In genomic region chr11:3302792-3303191, GRCm38 (mm10) we compare ENCODE assay signal across 11 mouse cellular contexts. TPM values are rescaled to one million over a fixed set of nuclear protein-coding genes. Genes with fewer than 3 reads are reported as not detected.
DNase-seq lines count a peak whose midpoint lies in the region; ATAC-seq and TF ChIP-seq lines count a peak whose summit lies in the region.
"Had no signal": no experiment of that assay in that cellular context is flagged by ENCODE, and none has a peak within 500 bp of the region (broad histone marks: within the 10 kb centered on the region; RNA-seq: fewer than 3 reads in every experiment).

No protein-coding gene starts in this region.

- 39% methylated on average over 4 of the region's 4 CpGs for WGBS in heart, postnatal 0 days
- 60% methylated on average over 4 of the region's 4 CpGs for WGBS in kidney, embryonic 16.5 days

- peaks cover 93% of the 10 kb centered on the region for H3K36me3 ChIP-seq in heart, postnatal 0 days (replicated peaks; ENCODE audit: control insufficient read depth, insufficient read depth, low read length)
- H3K36me3 ChIP-seq in kidney, embryonic 16.5 days (ENCODE audit: insufficient read depth, low read length), result peaks cover 89% of the 10 kb centered on the region

- no peak for DNase-seq in heart, postnatal 0 days (ENCODE audit: low spot score)
- no peak for DNase-seq in heart, postnatal 4 days
- peak; percentile 75 for DNase-seq in R1 (ENCODE audit: low read depth, low spot score)
- DNase-seq in lung, postnatal 14 days, result peak; percentile 47
- DNase-seq in frontal cortex, adult 2 months (ENCODE audit: extremely low spot score in 1 of 2, low spot score in 1 of 2), result no peak
- DNase-seq: gastrocnemius, postnatal 10 days; thymus, adult 2 months had no signal

- TF ChIP-seq CTCF in heart, postnatal 0 days (IDR thresholded peaks at IDR 0.05; ENCODE audit: low read depth), result no peak

- ATAC-seq in heart, postnatal 0 days (ENCODE audit: insufficient read depth, low read depth), result 0 out of 2 replicates have a peak, but pooled peaks have one; percentile 27
- 0 out of 2 replicates have a peak, but pooled peaks have one; percentile 43 for ATAC-seq in kidney, embryonic 16.5 days (ENCODE audit: low FRiP score, low TSS enrichment)
- ATAC-seq in granulocyte monocyte progenitor cell, adult 5-6 weeks (replicated peaks; ENCODE audit: poor library complexity, severe bottlenecking), result no peak

- H3K9ac ChIP-seq in heart, postnatal 0 days (replicated peaks; ENCODE audit: low read depth, low read length), result no peak overlapping the region
- no peak overlapping the region for H3K9ac ChIP-seq in kidney, embryonic 16.5 days (replicated peaks; ENCODE audit: low read length)

- peak overlapping the region; percentile 70 for H3K27ac ChIP-seq in heart, postnatal 0 days (ENCODE audit: low read depth)
- H3K27ac ChIP-seq in kidney, embryonic 16.5 days (ENCODE audit: low read length), result no peak overlapping the region
- H3K27ac ChIP-seq: macrophage had no signal

- peak overlapping the region; percentile 8; the same call in 1 of the 2 replicates for H3K4me2 ChIP-seq in heart, postnatal 0 days (ENCODE audit: low read depth, low read length)
- H3K4me2 ChIP-seq in kidney, embryonic 16.5 days (replicated peaks; ENCODE audit: low read depth, low read length), result no peak overlapping the region

- H3K27me3 ChIP-seq in heart, postnatal 0 days (ENCODE audit: control insufficient read depth, insufficient read depth, low read length), result no peaks in the 10 kb centered on the region
- H3K27me3 ChIP-seq in kidney, embryonic 16.5 days (ENCODE audit: insufficient read depth, low read length), result no peaks in the 10 kb centered on the region

- peaks cover 20% of the 10 kb centered on the region for H3K4me1 ChIP-seq in heart, postnatal 0 days (ENCODE audit: control insufficient read depth, insufficient read depth)
- H3K4me1 ChIP-seq in kidney, embryonic 16.5 days (ENCODE audit: insufficient read depth, low read length), result no peaks in the 10 kb centered on the region; the same call in 1 of the 2 replicates

- no peaks in the 10 kb centered on the region for H3K9me3 ChIP-seq in heart, postnatal 0 days (replicated peaks; ENCODE audit: control insufficient read depth, low read length)
- H3K9me3 ChIP-seq in kidney, embryonic 16.5 days (ENCODE audit: low read length), result no peaks in the 10 kb centered on the region
- H3K9me3 ChIP-seq: G1E had no signal

- no peak for TF ChIP-seq EP300 in heart, postnatal 0 days (IDR thresholded peaks at IDR 0.05; ENCODE audit: low read depth)

- no peak overlapping the region for H3K4me3 ChIP-seq in heart, postnatal 0 days (ENCODE audit: low read depth, low read length)
- H3K4me3 ChIP-seq in kidney, embryonic 16.5 days (ENCODE audit: low read length), result no peak overlapping the region

RNA-seq across cellular contexts. Expression of gene Patz1, which starts 14.1 kb away (rescaled TPM):
- 35.6 and 56.8 TPM in 2 replicates for total RNA-seq in heart, postnatal 0 days (2014; rRNA removed; ENCODE audit: low replicate concordance)
- 13.1 and 14.0 TPM in 2 replicates for polyA plus RNA-seq in heart, postnatal 0 days (2015; fragmentation: Nextera tagmentation; extraction: Ambion mirVana)
- total RNA-seq in heart, postnatal 4 days (2021), result 10 to 100 TPM; 38.5 to 41.6 TPM
- polyA plus RNA-seq in kidney, embryonic 16.5 days (2015; fragmentation: Nextera tagmentation; extraction: Ambion mirVana), result 49.5 and 57.0 TPM in 2 replicates
- 33.0 and 33.9 TPM in 2 replicates for polyA plus RNA-seq in frontal cortex, adult 2 months (2012; rRNA removed)
- total RNA-seq in granulocyte monocyte progenitor cell, adult 5-6 weeks (2014; fragmentation: Nextera tagmentation), result 98.0 and 105 TPM in 2 replicates
- 65.0 and 73.9 TPM in 2 replicates for total RNA-seq in granulocyte monocyte progenitor cell, adult 5-6 weeks (2017)

RNA-seq across cellular contexts. Expression of gene Pik3ip1, which starts 27.4 kb away (rescaled TPM):
- 22.3 and 57.6 TPM in 2 replicates for total RNA-seq in heart, postnatal 0 days (2014; rRNA removed; ENCODE audit: low replicate concordance)
- polyA plus RNA-seq in heart, postnatal 0 days (2015; fragmentation: Nextera tagmentation; extraction: Ambion mirVana), result 44.7 and 65.9 TPM in 2 replicates
- 10 to 100 TPM; 11.7 to 12.0 TPM for total RNA-seq in heart, postnatal 4 days (2021)
- polyA plus RNA-seq in kidney, embryonic 16.5 days (2015; fragmentation: Nextera tagmentation; extraction: Ambion mirVana), result 10.5 and 12.5 TPM in 2 replicates
- polyA plus RNA-seq in frontal cortex, adult 2 months (2012; rRNA removed), result 43.9 and 45.8 TPM in 2 replicates
- 30.2 and 35.9 TPM in 2 replicates for total RNA-seq in granulocyte monocyte progenitor cell, adult 5-6 weeks (2014; fragmentation: Nextera tagmentation)
- total RNA-seq in granulocyte monocyte progenitor cell, adult 5-6 weeks (2017), result 44.8 and 63.1 TPM in 2 replicates

RNA-seq across cellular contexts. Expression of gene Drg1, which starts 36.6 kb away (rescaled TPM):
- total RNA-seq in heart, postnatal 0 days (2014; rRNA removed; ENCODE audit: low replicate concordance), result 52.8 and 55.1 TPM in 2 replicates
- 128 and 134 TPM in 2 replicates for polyA plus RNA-seq in heart, postnatal 0 days (2015; fragmentation: Nextera tagmentation; extraction: Ambion mirVana)
- total RNA-seq in heart, postnatal 4 days (2021), result 10 to 100 TPM; 77.9 to 84.2 TPM
- polyA plus RNA-seq in kidney, embryonic 16.5 days (2015; fragmentation: Nextera tagmentation; extraction: Ambion mirVana), result 244 and 249 TPM in 2 replicates
- 76.0 and 86.1 TPM in 2 replicates for polyA plus RNA-seq in frontal cortex, adult 2 months (2012; rRNA removed)
- 132 and 172 TPM in 2 replicates for total RNA-seq in granulocyte monocyte progenitor cell, adult 5-6 weeks (2014; fragmentation: Nextera tagmentation)
- 229 and 265 TPM in 2 replicates for total RNA-seq in granulocyte monocyte progenitor cell, adult 5-6 weeks (2017)

Comparison
In these comparisons a context has a peak if more than half of its experiments do, and no peak if none do; other contexts are left out.
1. DNase-seq: peak in R1 (single experiment) and lung, postnatal 14 days (single experiment); none in heart, postnatal 0 days (single experiment), heart, postnatal 4 days (single experiment) and frontal cortex, adult 2 months (0 of 2).